Mouse (Mus musculus) left cerebral cortex, adult 8-10 months (tissue): ENCODE measurements around the gene Fgfbp3. TPM values are rescaled to one million over a fixed set of nuclear protein-coding genes. Genes with fewer than 3 reads are reported as not detected.
"Not testable (repeated sequence)": the region's sequence is repeated elsewhere in the genome, so short reads cannot be mapped to it uniquely, and the experiment has no call there.

Experiments used
- DNase-seq, 2 experiments: peaks; one replicate each; pipeline ENCODE4 v3.0.0; 2022; ENCODE audit warnings: low spot score in 2 of 2
- total RNA-seq, 4 experiments: library from RNA; stranded (reverse); gene quantifications; 2 replicates each; pipeline ENCODE4 v1.2.4; 2022

Gene Fgfbp3
- total RNA-seq, 4 experiments from 2014 or later = 5.3 to 6.8 (median 6.4) TPM

DNA sequence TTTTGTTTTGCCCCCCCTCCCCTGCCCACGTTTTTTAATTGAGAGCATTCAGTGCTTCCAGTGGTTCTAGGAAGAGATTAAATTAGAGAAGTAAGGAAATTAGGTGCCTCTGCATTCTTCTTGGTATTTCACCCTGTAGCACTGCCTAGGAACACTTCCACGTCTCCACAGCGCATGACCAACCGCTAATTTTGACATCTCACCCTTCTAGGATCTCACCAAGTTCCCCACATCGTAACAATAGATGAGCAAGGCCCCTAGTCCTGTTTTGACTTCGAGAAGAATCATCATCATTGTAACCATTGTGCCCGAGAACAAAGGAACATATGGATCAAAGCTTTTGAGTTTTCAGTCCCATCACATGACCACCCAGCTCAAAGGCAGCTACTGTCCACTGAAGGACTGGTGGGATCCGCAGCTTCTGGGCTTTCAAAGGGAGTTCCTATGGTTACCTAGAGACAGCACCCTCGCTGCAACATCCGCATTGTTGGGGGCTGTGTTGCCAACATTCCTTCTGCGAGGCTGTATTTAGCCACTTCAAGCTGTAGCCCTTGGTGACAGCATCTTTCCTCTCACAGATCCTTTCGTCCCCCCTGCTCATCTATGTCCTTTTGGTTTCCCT is 8.9 kb downstream of the Fgfbp3 start:
- peak; percentile 20 to 66 for DNase-seq

DNA sequence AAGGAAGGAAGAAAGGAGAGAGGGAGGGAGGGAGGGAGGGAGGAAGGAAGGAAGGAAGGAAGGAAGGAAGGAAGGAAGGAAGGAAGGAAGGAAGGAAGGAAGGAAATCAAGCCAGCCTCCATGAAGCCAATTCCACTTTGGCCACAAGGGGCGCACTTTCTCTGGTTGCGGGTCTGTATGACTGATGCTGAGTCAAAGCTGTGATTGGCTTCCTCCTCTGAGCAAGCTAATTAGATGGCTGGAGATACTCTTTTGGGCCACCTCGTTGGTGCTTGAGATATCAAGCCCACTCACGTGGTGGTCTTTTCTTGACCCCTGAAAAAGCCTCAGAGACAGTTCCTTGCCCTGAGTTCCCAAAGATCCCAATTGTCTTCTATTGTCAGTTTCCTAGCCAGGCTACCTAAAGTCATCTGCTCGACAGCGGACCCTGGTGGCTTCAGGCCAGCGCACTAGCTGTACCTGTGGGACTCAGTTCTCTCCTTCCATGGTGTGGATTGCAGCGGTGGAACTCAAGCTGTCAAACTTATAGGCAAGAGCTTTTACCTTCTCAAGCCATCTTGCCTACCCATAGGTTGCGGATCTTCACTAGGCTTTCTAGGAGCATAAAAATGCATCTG is 9.6 kb downstream of the Fgfbp3 start:
- no peak for DNase-seq

DNA sequence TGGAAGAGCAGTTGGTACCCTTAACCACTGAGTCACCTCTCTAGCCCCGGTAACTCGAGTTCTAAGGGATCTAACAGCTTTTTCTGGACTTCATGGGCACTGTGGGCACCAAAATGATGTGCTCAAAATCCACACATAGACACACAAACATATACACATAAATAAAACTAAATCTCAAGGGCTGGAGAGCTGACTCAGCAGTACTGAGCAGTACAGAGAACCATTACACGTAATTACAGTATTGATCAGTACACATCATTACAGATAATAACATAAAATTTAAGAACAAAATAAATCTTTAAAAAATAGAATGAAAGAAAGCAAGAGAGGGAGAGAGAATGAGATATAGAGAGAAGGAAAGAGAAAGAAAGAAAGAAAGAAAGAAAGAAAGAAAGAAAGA is 10.3 kb downstream of the Fgfbp3 start:
- DNase-seq = no peak

DNA sequence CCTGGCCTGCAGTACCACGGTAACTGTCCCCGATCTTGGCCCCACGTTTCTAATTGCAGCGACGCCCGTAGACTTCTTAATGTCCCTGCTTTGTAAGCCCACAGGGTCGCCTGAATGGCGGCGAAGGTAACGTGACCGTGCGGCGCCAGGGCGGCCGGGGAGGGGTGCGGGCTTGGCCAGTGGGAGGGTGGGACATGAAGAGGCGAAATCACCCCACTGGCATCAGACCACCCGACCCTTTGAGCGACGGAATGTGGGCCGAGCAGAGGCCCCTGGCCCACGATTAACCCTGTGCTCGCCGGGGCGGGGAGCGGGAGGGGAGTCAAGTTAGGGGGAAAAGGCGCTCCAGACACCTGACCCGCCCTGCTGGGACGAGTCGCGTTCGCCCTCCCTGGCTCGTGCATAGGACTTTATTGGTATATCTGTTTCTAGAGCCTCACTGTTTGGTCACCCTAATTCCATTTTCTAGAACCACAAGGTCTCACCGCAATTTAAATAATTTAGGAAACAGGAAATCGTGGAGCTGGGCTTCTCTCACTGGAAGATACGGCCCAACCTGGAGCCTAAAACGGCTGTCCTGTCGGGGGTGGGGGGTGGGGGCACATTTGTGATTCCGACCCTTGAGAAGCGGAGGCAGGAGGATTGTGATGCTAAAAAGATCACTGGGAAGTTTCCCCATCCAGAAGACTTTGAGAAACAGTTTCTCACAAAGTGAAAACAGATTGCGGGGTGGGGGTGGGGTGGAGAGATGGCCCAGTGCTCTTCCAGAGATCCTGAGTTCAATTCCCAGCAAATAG is 15.0 kb downstream of the Fgfbp3 start:
- DNase-seq = peak in 1 of 2 experiments; percentile 40

DNA sequence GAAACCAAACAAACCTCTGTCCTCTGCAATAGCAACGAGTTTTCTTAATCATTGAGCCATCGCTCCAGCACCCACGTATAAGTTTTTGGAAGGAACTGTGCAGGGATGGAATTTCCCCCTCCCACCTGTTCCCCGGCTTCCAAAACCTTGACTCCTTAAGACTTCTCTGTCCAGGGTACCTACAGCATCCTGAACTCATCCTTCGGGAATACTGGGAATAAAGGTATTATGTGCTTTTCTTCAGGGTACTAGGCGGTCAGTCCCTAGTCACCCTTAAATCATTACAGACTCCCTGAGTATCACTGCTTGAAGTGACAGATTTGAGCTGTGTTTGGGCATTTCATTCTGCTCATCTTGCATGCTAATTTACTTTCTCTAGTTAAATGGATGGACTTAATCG is 16.0 kb downstream of the Fgfbp3 start:
- no peak for DNase-seq

DNA sequence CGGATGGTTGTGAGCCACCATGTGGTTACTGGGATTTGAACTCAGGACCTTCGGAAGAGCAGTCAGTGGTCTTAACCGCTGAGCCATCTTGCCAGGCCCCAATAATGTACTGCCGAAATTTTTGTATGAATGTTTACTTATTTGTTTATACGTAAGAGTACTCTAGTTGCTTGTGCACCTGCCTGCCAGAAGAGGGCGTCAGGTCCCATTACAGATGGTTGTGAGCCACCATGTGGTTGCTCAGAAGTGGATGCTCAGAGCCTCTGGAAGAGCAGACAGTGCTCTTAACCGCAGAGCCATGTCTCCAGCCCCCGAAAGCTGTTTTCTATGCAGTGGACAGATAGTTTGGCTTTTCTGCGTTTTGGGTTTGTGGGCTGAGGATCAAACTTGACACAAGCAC is 21.6 kb downstream of the Fgfbp3 start:
- no peak for DNase-seq

DNA sequence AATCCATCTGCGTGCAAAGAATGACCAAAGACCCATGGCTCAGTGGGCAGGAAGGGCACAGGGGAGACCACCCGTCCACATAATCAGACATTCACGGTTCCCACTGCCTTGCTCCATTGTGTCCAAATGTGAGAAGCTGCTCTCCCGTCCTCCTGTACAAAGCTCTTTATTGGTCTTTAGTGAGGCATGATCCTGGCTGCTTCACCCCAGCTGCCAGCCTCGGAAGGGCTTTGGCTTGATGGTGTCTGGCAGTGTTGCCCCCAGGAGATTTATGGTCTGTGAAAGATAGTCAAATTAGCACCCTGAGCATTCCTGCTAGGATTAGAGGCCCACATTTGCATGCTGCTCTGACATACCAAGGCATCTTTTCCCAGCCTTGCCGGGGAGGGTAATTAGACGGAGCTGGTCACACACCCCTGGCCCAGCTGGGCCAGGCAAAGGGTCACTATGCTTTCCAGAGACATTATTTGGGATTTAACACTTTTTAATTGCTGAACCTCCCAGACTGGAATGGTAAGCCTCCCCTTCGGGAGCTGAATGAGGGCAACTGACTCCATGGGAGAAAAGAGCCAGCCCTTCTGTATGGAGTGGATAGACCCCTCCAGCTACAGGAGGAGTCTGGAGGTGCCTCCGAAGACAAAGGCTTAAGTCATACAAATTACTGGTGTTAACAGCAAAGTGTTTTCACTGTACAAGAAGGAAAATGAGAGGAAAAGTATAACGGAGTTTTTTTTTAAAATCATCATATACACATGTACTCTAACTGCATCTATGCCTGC is 22.4 kb downstream of the Fgfbp3 start:
- DNase-seq = no peak

DNA sequence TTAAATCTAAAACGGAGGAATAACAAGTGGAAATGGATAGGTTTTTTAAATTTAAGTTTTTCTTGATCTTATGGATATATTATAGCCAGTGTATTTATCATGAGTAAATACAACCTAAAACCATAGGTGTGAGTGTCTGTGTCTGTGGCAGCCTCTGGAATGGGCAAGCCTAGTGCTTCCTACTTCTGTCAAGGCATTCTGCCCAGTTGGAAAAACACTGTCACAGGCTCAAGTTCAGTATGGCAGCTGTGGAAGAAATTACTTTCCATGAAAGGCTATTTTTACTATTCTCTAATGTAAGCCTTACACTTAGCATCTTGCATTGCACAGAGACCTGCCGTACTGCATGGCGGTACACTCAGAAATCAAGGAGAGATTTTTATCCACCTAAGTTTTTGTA is 27.7 kb downstream of the Fgfbp3 start:
- no peak for DNase-seq

DNA sequence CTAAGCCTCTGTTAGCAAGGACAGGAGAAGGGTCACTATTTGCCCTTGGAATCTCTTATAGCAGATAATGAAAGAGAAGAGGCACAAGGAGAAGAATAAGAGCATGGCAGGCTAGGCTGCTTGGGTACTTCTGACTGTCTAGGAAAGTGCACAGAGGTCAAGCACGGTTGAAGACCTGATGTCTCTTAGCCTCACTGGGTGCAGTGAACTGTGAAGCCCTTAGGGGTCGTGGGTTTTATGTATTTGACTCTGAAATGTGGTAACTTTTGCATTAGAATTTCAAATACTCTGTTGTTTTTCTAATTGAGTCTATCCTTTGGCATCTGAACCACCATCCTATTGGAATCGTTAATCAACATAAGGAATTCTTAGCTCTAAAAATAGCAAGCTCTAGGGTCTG is 31.7 kb downstream of the Fgfbp3 start:
- no peak for DNase-seq

DNA sequence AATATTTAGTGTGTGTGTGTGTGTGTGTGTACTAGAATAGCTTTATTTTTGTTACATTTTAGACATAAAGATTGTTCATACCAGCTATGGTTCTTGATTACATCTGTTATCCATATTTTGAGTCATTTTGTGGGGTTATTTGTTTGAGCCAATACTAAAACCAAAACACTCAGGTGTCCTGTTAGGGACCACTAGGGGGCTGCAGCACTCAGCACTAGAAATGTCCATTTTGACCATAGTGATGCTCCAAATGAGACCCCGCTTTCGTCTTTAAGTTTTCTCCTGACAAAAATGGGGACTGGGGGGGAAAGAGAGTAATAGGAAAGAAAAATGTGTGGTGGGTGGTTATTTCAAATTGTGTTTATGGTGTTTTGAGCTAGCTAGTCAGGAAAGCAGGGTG is 33.1 kb downstream of the Fgfbp3 start:
- no peak for DNase-seq

DNA sequence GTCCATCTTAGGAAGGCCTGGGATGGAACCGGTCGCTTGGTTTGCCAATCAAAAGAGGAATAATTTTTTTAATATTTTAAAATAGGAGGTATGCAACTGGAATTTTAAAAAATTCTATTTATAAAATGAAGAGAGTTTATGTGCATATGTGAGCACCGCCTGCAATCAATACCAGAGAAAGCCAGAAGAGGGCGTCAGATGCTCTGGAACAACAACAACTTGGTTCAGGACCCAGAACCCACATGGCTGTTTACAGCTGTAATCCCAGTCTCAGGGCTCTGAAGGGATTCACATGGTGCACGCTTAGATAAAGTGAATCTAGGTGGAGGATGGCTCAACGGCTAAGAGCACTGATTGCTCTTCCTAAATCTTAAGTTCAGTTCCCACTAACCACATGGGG is 36.3 kb downstream of the Fgfbp3 start:
- DNase-seq = no peak

DNA sequence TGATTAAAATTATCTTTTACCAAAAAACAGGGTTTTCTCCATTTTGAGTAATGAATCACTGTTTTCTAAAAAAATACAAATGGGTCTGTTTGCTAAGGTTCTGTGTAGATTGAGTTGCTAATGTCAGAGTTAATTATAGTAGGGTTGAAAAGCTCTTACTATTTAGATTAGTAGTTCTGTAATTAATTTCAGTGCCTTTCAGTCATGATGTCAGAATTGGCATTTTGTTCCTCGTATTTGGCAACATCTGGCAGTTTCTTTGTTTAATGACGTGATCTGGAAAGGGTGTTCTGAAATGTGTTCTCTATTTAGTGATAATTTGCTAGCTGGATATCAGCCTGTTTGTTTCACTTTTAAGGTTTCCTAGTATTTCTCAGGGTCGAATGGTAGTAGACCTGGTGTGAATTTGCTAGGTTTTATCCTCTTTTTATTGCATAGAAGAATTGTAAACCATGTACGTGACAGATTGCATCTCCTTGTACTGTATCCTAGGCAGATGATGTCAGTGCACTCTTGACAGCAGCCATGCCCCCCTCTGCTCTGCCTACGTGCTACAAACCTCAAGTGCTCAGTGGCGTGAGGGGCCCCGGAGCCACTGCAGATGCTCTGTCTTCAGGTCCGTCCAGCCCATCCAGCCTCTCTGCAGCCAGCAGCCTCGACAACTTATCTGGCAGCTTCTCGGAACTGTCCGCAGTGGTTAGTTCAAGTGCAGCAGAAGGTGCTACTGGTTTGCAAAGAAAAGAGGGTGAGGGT is 40.5 kb downstream of the Fgfbp3 start:
- DNase-seq = no peak

DNA sequence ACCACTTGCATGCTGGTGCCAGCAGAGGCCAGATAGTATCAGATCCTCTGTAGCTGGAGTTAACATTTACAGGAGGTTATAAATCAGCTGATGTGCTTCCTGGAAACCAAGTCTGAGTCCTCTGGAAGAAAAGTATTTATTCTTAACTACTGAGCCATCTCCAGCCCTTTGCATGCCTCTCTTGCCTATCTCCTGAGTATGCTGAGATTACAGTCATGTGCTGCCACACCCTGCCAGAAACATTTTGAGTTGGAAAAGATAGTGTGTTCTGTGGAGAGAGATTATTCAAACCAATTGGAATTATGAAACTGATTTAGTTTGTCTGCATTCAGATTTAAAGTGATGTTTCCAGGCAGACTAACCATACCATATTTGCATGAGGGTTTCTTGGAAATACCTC is 42.1 kb downstream of the Fgfbp3 start:
- no peak for DNase-seq

DNA sequence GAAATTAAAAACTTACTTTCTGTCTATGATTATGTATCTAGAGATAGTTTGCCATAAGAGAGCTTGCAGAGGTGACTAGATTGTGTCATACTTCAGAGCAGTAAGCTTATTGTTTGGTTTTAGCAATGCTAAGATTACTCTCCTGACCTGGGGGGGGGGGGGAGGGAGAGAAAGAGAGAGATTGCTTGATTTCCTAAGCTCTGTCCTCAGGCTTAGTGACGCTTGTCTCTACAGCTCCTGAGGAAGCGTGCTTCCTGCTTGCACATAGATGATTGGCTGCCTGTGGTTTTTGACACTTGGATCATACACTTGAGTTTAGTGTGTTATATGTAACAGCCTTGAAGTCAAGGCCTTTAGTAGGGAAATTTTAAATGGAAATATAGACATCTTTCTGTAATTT is 44.8 kb downstream of the Fgfbp3 start:
- no peak for DNase-seq

DNA sequence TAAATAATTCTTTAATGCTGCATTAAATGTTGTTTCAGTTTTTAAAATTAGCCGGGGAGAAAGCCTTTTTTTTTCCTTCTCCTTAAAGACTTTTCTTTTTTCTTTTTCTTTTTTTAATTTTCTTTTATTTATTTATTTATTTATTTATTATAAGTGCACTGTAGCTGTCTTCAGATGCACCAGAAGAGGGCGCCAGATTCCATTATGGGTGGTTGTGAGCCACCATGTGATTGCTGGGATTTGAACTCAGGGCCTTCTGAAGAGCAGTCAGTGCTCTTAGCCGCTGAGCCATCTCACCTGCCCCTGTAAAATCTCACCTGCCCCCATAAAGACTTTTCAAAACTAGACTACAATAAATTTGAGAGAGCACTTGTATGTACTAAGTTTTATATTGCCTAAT is 50.7 kb downstream of the Fgfbp3 start:
- not testable (repeated sequence) for DNase-seq

Other genes starting within 250 kb of the Fgfbp3 start
- gene Ppp1r3c, start 183.0 kb downstream of the Fgfbp3 start, total RNA-seq = 10 to 100 TPM; 44.9 to 49.2 (median 46.9) TPM
- 100 to 1,000 TPM; 105 to 124 (median 108) TPM for gene Tnks2, start 85.4 kb downstream of the Fgfbp3 start, total RNA-seq
- 10 to 100 TPM; 20.8 to 24.2 (median 22.5) TPM for gene Btaf1, start 6.5 kb upstream of the Fgfbp3 start, total RNA-seq